Mouse (Mus musculus): ENCODE results near the gene Rere. TPM values are rescaled to one million over a fixed set of nuclear protein-coding genes. Genes with fewer than 3 reads are reported as not detected.

Rere gene
- polyA plus RNA-seq, 1 experiment from 2014 or later, result 28.4 TPM

DNA sequence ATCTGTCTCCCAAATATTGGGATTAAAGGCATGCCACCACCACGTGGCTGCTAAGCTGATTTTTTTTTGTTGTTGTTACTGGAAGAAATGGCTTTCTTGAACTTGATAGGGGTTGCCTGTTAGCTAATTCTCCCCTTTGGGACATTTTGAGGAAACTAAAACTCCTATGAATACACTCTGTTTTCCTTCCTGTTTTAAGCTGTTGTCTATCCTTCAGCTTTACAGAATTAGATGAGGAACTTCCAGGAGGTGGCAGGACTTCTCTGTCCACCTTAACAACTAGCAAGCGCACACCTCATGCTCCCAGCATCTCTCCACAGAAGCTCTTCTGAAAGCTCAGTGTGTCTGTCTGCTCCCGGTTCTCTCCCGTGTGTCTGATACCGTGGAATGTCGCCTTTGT, 157.2 kb downstream of the Rere start:
- H3K4me3 ChIP-seq (replicated peaks), result no peak overlapping the region
- H3K9me3 ChIP-seq, result no peaks in the 10 kb centered on the region
- no peaks in the 10 kb centered on the region for H3K36me3 ChIP-seq
- 84% methylated on average over 6 of the region's 6 CpGs for WGBS
- H3K4me2 ChIP-seq (replicated peaks), result no peak overlapping the region
- no peak overlapping the region for H3K27ac ChIP-seq
- no peaks in the 10 kb centered on the region for H3K4me1 ChIP-seq (replicated peaks)
- H3K27me3 ChIP-seq (replicated peaks), result no peaks in the 10 kb centered on the region
- ATAC-seq, result no peak
- H3K9ac ChIP-seq, result no peak overlapping the region

- Histone ChIP-seq H3K27me3 (replicated peaks) (no peaks in the 10 kb centered on the region), H3K9me3 (no peaks in the 10 kb centered on the region), H3K9ac (no peak overlapping the region), H3K4me1 (replicated peaks) (peaks cover 11% of the 10 kb centered on the region), H3K4me3 (replicated peaks) (no peak overlapping the region), H3K4me2 (replicated peaks) (no peak overlapping the region), H3K27ac (no peak overlapping the region), H3K36me3 (no peaks in the 10 kb centered on the region)
- WGBS, result 84% methylated on average over 10 of the region's 10 CpGs
- ATAC-seq, result no peak
These were observed 160.5 kb downstream of the Rere start for GRCm38 (mm10) chr4:150441931-150442330.

DNA sequence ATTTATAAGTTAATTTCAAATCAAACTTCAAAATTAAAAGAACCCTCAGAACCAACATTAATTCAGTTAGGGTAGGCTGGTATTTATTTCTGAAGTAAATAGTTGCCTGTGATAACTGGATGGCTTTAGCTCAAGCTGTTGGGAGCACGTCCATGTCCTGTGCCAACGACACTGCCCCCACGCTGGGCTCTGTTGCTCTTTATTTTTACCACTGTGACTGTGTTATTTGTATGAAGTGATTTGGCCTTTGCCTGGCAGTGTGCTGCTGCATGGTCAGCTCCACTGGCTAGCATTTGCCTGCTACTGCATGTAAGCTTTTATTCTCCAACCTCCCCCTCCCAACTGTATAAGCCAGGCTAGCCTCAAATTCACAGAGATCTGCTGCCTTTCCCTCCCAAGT, 162.6 kb downstream of the Rere start:
- no peaks in the 10 kb centered on the region for H3K36me3 ChIP-seq
- H3K27me3 ChIP-seq (replicated peaks), result no peaks in the 10 kb centered on the region
- 76% methylated on average over 3 of the region's 3 CpGs for WGBS
- no peak for ATAC-seq
- H3K9ac ChIP-seq, result no peak overlapping the region
- H3K9me3 ChIP-seq, result no peaks in the 10 kb centered on the region
- no peak overlapping the region for H3K4me3 ChIP-seq (replicated peaks)
- H3K4me2 ChIP-seq (replicated peaks), result no peak overlapping the region
- H3K27ac ChIP-seq, result no peak overlapping the region
- peaks cover 16% of the 10 kb centered on the region for H3K4me1 ChIP-seq (replicated peaks)

GRCm38 (mm10) chr4:150446617-150447016, 165.2 kb downstream of the Rere start:
- peak; percentile 25; the same call in 1 of the 2 replicates for ATAC-seq

DNA sequence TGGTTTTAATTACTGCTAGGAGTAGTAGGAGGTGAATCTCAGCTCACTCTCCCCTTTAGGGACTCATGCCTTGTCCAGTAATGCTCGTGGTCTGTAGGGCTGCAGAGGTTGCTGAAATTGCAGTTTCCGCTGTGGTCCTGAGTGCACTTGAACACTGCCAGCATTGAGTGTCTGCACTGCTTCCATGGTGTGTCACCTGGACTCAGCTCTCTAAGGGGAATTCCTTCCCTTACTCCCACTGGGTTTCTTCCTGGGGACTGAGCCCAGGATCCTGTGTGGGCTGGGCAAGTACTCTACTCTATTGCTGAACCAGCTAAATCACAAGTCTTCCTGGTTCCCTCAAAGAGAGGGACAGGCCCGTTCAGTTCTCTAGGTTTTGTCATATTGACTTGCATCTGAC, 166.1 kb downstream of the Rere start:
- H3K4me3 ChIP-seq (replicated peaks), result no peak overlapping the region
- peaks cover 20% of the 10 kb centered on the region for H3K4me1 ChIP-seq (replicated peaks)
- H3K27me3 ChIP-seq (replicated peaks), result no peaks in the 10 kb centered on the region
- H3K36me3 ChIP-seq, result no peaks in the 10 kb centered on the region
- no peak overlapping the region for H3K27ac ChIP-seq
- no peaks in the 10 kb centered on the region for H3K9me3 ChIP-seq
- no peak for ATAC-seq
- 72% methylated on average over 3 of the region's 3 CpGs for WGBS
- no peak overlapping the region for H3K4me2 ChIP-seq (replicated peaks)
- no peak overlapping the region for H3K9ac ChIP-seq

More at GRCm38 (mm10) chr4:150446617-150447016, 165.2 kb downstream of the Rere start:
- Histone ChIP-seq H3K36me3 (no peaks in the 10 kb centered on the region), H3K9ac (no peak overlapping the region), H3K4me2 (replicated peaks) (no peak overlapping the region), H3K4me1 (replicated peaks) (peaks cover 20% of the 10 kb centered on the region), H3K27me3 (replicated peaks) (no peaks in the 10 kb centered on the region), H3K9me3 (no peaks in the 10 kb centered on the region), H3K4me3 (replicated peaks) (no peak overlapping the region), H3K27ac (no peak overlapping the region)
- WGBS, result 83% methylated on average over 4 of the region's 4 CpGs

DNA sequence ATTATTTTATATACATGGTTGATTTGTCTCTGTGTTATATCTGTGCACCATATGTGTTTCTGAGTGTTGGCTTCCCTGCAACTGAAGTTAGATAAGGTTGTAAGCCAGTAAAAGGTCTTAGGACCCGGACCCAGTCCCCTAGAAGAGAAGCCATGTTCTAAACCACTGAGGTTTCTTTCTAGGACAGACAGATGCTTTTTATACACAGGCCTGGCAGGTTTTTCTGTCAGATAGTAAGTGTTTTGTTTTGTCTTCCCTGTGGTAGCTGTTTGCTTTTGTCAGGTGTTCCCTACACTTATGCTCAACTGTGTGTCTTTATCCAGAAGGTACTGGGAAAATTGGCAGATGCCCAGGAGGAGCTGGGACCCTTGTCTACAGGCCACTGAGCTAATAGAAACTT, 167.0 kb downstream of the Rere start:
- Histone ChIP-seq H3K4me1 (replicated peaks) (peaks cover 20% of the 10 kb centered on the region), H3K27me3 (replicated peaks) (no peaks in the 10 kb centered on the region), H3K36me3 (no peaks in the 10 kb centered on the region), H3K4me3 (replicated peaks) (no peak overlapping the region), H3K9ac (no peak overlapping the region), H3K9me3 (no peaks in the 10 kb centered on the region), H3K27ac (no peak overlapping the region), H3K4me2 (replicated peaks) (no peak overlapping the region)
- WGBS, result 65% methylated on average over 1 of the region's 1 CpGs
- no peak for ATAC-seq

GRCm38 (mm10) chr4:150450081-150450691, 168.7 kb downstream of the Rere start:
- Histone ChIP-seq H3K27ac (no peak overlapping the region), H3K4me3 (replicated peaks) (no peak overlapping the region), H3K36me3 (no peaks in the 10 kb centered on the region), H3K4me2 (replicated peaks) (no peak overlapping the region), H3K27me3 (replicated peaks) (no peaks in the 10 kb centered on the region), H3K9ac (no peak overlapping the region), H3K4me1 (replicated peaks) (peaks cover 16% of the 10 kb centered on the region), H3K9me3 (no peaks in the 10 kb centered on the region)
- 67% methylated on average over 6 of the region's 6 CpGs for WGBS
- no peak for ATAC-seq

DNA sequence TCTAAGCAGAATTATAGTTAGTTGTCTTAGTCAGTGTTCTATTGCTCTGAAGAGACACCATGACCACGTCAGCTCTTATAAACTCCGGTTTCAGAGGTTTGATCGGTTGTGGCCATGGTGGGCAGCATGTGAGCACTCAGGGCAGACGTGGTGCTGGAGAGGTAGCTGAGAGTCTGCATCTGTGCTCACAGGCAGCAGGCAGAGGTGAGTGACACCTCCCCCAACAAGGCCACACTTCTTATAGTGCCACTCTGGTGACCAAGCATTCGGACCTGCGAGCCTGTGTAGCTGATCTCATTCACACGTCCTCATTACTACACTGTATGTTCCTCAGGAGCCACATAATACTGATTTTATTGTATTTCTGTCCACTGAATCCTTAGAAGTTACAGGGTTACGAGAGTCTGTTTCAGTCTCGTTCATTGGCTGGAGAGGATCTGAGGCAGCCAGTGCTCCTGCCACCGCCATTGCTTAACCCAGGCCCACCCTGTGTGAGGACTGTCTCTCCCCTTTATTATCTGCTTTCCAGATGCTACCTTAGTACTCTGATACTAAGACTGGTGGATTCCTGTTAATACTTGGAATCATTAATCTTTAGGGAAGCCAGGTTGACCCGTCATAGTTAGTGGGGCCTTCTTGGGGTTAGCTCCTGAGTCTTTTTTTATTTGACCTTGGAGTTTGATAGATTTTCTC, 170.9 kb downstream of the Rere start:
- Histone ChIP-seq H3K36me3 (no peaks in the 10 kb centered on the region), H3K27me3 (replicated peaks) (no peaks in the 10 kb centered on the region), H3K4me3 (replicated peaks) (no peak overlapping the region), H3K27ac (no peak overlapping the region), H3K9ac (no peak overlapping the region), H3K4me1 (replicated peaks) (peaks cover 13% of the 10 kb centered on the region), H3K4me2 (replicated peaks) (no peak overlapping the region), H3K9me3 (no peaks in the 10 kb centered on the region)
- peak; percentile 46; the same call in 1 of the 2 replicates for ATAC-seq
- WGBS, result 74% methylated on average over 11 of the region's 11 CpGs

GRCm38 (mm10) chr4:150454571-150455306, 173.3 kb downstream of the Rere start:
- no peak overlapping the region for H3K27ac ChIP-seq
- no peaks in the 10 kb centered on the region for H3K27me3 ChIP-seq (replicated peaks)
- H3K4me3 ChIP-seq (replicated peaks), result no peak overlapping the region
- no peak overlapping the region for H3K9ac ChIP-seq
- no peaks in the 10 kb centered on the region for H3K36me3 ChIP-seq
- H3K4me1 ChIP-seq (replicated peaks), result peaks cover 14% of the 10 kb centered on the region
- ATAC-seq, result no peak
- H3K4me2 ChIP-seq (replicated peaks), result no peak overlapping the region
- no peaks in the 10 kb centered on the region for H3K9me3 ChIP-seq
- WGBS, result 51% methylated on average over 12 of the region's 12 CpGs

GRCm38 (mm10) chr4:150455750-150456149, 174.3 kb downstream of the Rere start:
- Histone ChIP-seq H3K4me1 (replicated peaks) (peaks cover 11% of the 10 kb centered on the region), H3K27me3 (replicated peaks) (no peaks in the 10 kb centered on the region), H3K9ac (no peak overlapping the region), H3K4me2 (replicated peaks) (no peak overlapping the region), H3K9me3 (no peaks in the 10 kb centered on the region), H3K27ac (no peak overlapping the region), H3K36me3 (no peaks in the 10 kb centered on the region), H3K4me3 (replicated peaks) (no peak overlapping the region)
- WGBS, result 74% methylated on average over 1 of the region's 1 CpGs
- no peak for ATAC-seq

DNA sequence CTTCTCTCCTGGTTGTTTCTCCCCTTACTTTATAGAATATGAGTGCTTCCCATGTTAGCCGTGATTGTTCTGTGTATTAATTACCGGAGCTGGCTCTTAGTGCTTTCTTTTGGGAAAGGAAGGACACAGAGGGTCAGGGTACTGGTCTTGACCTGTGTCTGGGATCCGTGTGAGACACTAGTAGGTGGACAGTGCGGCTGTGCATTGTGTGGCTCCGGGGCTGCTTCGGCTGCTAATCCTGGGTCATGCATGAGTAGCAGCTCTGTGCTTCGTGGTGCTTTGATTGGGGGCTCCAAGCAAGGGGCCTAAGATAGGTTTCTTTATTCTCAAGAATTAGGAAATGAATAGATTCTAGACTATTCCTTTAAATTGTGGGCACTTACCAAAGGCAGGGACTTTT, 175.0 kb downstream of the Rere start:
- H3K9ac ChIP-seq, result no peak overlapping the region
- WGBS, result 74% methylated on average over 7 of the region's 7 CpGs
- H3K27me3 ChIP-seq (replicated peaks), result no peaks in the 10 kb centered on the region
- no peak overlapping the region for H3K27ac ChIP-seq
- ATAC-seq, result no peak
- H3K4me2 ChIP-seq (replicated peaks), result no peak overlapping the region
- no peaks in the 10 kb centered on the region for H3K9me3 ChIP-seq
- no peaks in the 10 kb centered on the region for H3K36me3 ChIP-seq
- no peak overlapping the region for H3K4me3 ChIP-seq (replicated peaks)
- peaks cover 13% of the 10 kb centered on the region for H3K4me1 ChIP-seq (replicated peaks)

DNA sequence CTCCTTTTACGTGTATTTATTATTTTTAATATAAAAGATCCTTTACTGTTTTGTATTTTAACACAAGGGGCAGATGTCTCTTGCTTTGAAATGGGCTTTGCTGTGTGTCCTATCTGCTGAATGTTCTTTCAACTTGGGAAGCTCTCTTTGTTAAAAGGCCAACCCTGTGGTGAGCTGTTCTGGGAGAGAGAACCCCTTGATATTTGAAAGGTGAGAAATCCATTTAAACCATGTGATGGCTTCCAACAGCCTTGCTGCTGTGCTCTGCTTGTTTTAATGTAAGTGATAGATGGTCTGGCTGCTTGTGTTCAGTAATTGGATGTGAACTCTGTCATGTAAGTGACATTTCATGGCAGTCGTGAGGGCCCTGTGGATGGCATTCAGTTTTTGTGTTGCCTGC, 175.4 kb downstream of the Rere start:
- no peaks in the 10 kb centered on the region for H3K27me3 ChIP-seq (replicated peaks)
- no peak for ATAC-seq
- H3K36me3 ChIP-seq, result no peaks in the 10 kb centered on the region
- no peaks in the 10 kb centered on the region for H3K9me3 ChIP-seq
- H3K9ac ChIP-seq, result no peak overlapping the region
- H3K27ac ChIP-seq, result no peak overlapping the region
- peaks cover 13% of the 10 kb centered on the region for H3K4me1 ChIP-seq (replicated peaks)
- no peak overlapping the region for H3K4me3 ChIP-seq (replicated peaks)
- no peak overlapping the region for H3K4me2 ChIP-seq (replicated peaks)
- 75% methylated on average over 2 of the region's 2 CpGs for WGBS

Measured in intestine, embryonic 15.5 days (tissue).